Mouse (Mus musculus) kidney, postnatal 0 days (tissue): ENCODE measurements at regions not wholly inside any gene's neighbourhood (a gene's known extent, or its start where the extent isn't known, plus 50 kb on each side); places are given as distances from the start of the nearest gene placed in this dataset.

Experiments used
- ATAC-seq: fragments of 200-750 bp; cut with Nextera tagmentation; replicated peaks from 2 replicates; pipeline ENCODE4 v1.8.0; 2017; ENCODE audit warnings: low read depth, moderate number of reproducible peaks, moderate TSS enrichment, moderate library complexity; ENCODE audit not compliant: low FRiP score
- DNase-seq: peaks from one replicate; pipeline ENCODE4 v3.0.0-alpha.2; 2016; ENCODE audit warnings: low spot score
- H3K27ac ChIP-seq: fragments of 300-500 bp; sonication (generic); 2 replicates; pipeline ENCODE4 v1.5.1; 2014; ENCODE audit warnings: mild to moderate bottlenecking
- H3K27me3 ChIP-seq: fragments of 300-500 bp; sonication (generic); 2 replicates; pipeline ENCODE4 v1.6.1; 2014; ENCODE audit warnings: low read length, mixed read lengths; ENCODE audit not compliant: insufficient read depth
- H3K36me3 ChIP-seq: fragments of 300-500 bp; sonication (generic); 2 replicates; pipeline ENCODE4 v1.6.1; 2014; ENCODE audit warnings: low read length, mixed read lengths; ENCODE audit not compliant: insufficient read depth
- H3K4me1 ChIP-seq: fragments of 300-500 bp; sonication (generic); replicated peaks from 2 replicates; pipeline ENCODE4 v1.6.1; 2014; ENCODE audit warnings: antibody characterized with exemption, low read length, mixed read lengths; ENCODE audit not compliant: insufficient read depth
- H3K4me2 ChIP-seq: fragments of 300-500 bp; sonication (generic); 2 replicates; pipeline ENCODE4 v1.6.1; 2014; ENCODE audit warnings: mild to moderate bottlenecking, low read length, moderate library complexity, mixed read lengths
- H3K4me3 ChIP-seq: fragments of 300-500 bp; sonication (generic); replicated peaks from 2 replicates; pipeline ENCODE4 v1.5.1; 2014; ENCODE audit warnings: low read depth, low read length
- H3K9ac ChIP-seq: fragments of 300-500 bp; sonication (generic); 2 replicates; pipeline ENCODE4 v1.6.1; 2014; ENCODE audit warnings: low read depth, low read length
- H3K9me3 ChIP-seq: fragments of 300-500 bp; sonication (generic); replicated peaks from 2 replicates; pipeline ENCODE4 v1.6.1; 2016; ENCODE audit warnings: low read length, inconsistent platforms, mixed read lengths
- CTCF ChIP-seq: IDR thresholded peaks from 2 replicates; pipeline ENCODE4 v1.5.1; 2016; ENCODE audit warnings: antibody characterized with exemption, low read depth, mild to moderate bottlenecking, moderate library complexity
- WGBS: fragments of 180-500 bp; shearing (Covaris S2); extraction: QIAGEN DNeasy Blood & Tissue Kit; methylation state at CpG from one replicate; pipeline ENCODE4 v1.1.7; 2014; 5-methylcytosine and 5-hydroxymethylcytosine counted together

- Histone ChIP-seq H3K9me3 (no peaks in the 10 kb centered on the region), H3K4me3 (peak overlapping the region; percentile 24), H3K9ac (no peak overlapping the region), H3K4me1 (0 out of 2 replicates have a peak, but pooled peaks cover 5% of the 10 kb centered on the region), H3K27me3 (no peaks in the 10 kb centered on the region), H3K36me3 (no peaks in the 10 kb centered on the region), H3K4me2 (peak overlapping the region; percentile 76), H3K27ac (peak overlapping the region; percentile 58)
- WGBS, result 15% methylated on average over 10 of the region's 10 CpGs
- 0 out of 2 replicates have a peak, but pooled peaks have one; percentile 26 for ATAC-seq
- no peak for TF ChIP-seq CTCF
- DNase-seq, result peak; percentile 62
These were observed 179.6 kb upstream of the Lrig3 start for GRCm38 (mm10) chr10:125786197-125786879.

DNA sequence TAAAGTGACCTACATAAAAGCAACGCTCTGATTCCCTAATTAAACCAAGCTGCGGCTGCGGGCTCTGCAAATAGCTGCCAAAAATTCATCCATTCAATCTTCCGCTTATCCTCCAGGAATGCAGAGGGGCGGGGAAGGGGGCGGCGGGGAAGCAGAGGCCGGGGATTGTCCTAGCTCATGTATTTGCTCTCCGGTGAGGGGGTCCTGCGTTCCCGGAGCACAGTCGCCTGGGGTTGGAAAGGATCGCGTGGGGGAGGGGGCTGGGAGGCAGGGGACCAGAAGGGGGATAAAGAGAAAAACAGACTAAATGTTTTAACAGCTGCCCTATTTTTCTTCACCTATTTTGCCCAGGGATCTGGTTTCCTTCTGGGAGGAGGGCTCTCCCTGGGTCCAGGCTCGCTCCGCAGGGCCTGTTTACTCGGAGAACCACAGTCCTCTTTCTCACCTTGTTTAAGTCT lies 179.1 kb upstream of the Lrig3 start:
- TF ChIP-seq CTCF, result no peak
- no peaks in the 10 kb centered on the region for H3K27me3 ChIP-seq
- ATAC-seq (0 out of 2 replicates have a peak, but pooled peaks have one; percentile 60), DNase-seq (peak; percentile 85)
- H3K36me3 ChIP-seq, result no peaks in the 10 kb centered on the region
- H3K4me3 ChIP-seq, result peak overlapping the region; percentile 24
- peak overlapping the region; percentile 76 for H3K4me2 ChIP-seq
- H3K9me3 ChIP-seq, result no peaks in the 10 kb centered on the region
- H3K9ac ChIP-seq, result peak overlapping the region; percentile 42; the same call in 1 of the 2 replicates
- H3K4me1 ChIP-seq, result 0 out of 2 replicates have a peak, but pooled peaks cover 5% of the 10 kb centered on the region
- 1% methylated on average over 17 of the region's 17 CpGs for WGBS
- H3K27ac ChIP-seq, result peak overlapping the region; percentile 68

- no peaks in the 10 kb centered on the region for H3K9me3 ChIP-seq
- peak overlapping the region; percentile 76 for H3K4me2 ChIP-seq
- H3K4me1 ChIP-seq, result 0 out of 2 replicates have a peak, but pooled peaks cover 5% of the 10 kb centered on the region
- TF ChIP-seq CTCF, result no peak
- H3K9ac ChIP-seq, result peak overlapping the region; percentile 42; the same call in 1 of the 2 replicates
- WGBS, result 24% methylated on average over 19 of the region's 19 CpGs
- peak; percentile 48 for DNase-seq
- no peaks in the 10 kb centered on the region for H3K27me3 ChIP-seq
- H3K4me3 ChIP-seq, result peak overlapping the region; percentile 24
- ATAC-seq, result no peak
- no peaks in the 10 kb centered on the region for H3K36me3 ChIP-seq
- H3K27ac ChIP-seq, result peak overlapping the region; percentile 68
These were observed 178.4 kb upstream of the Lrig3 start for GRCm38 (mm10) chr10:125787441-125788060.

DNA sequence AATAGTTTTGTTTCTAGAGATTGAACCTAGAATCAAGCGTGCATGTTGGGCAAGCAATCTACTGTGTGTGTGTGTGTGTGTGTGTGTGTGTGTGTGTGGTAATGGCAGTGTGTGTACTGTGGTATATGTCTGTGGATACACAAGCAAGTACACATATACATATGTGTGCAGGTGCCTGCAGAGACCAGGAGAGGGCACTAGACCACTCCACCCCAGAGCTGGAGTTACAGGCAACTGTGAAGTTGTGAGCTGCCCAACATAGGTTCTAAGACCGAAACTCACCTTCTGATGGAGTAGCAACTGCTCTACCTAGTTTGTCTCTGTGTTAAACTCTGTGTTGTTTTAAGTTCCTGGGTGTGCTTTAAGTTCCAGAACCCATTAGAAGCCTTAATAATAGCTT lies 177.7 kb upstream of the Lrig3 start:
- Histone ChIP-seq H3K27ac (no peak overlapping the region), H3K27me3 (no peaks in the 10 kb centered on the region), H3K4me2 (no peak overlapping the region), H3K36me3 (no peaks in the 10 kb centered on the region), H3K9ac (no peak overlapping the region), H3K4me1 (0 out of 2 replicates have a peak, but pooled peaks cover 5% of the 10 kb centered on the region), H3K9me3 (no peaks in the 10 kb centered on the region), H3K4me3 (no peak overlapping the region)
- ATAC-seq (no peak), DNase-seq (peak; percentile 19)
- TF ChIP-seq CTCF, result peak; percentile 56
- 100% methylated on average over 2 of the region's 2 CpGs for WGBS

DNA sequence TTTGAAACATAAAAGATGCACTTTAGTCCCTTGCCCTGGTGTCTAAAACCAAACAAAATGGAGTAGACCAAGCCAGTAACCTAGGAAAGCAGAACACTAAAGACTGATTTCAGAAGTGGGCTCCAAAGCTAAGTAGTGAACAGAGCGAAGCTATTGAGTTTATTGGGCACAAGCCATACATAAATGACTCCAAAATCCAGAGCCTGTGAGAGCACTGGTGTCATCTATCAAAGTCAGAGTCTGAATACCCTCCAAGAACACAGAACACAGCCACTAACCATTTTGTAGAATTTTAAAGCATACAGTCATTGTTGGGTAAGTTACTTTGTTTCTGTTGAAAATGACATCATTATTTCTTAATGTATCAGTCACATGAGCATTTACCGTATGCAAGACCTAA lies 175.0 kb upstream of the Lrig3 start:
- H3K9ac ChIP-seq, result no peak overlapping the region
- no peak for ATAC-seq
- H3K4me2 ChIP-seq, result no peak overlapping the region
- no peaks in the 10 kb centered on the region for H3K9me3 ChIP-seq
- H3K4me1 ChIP-seq, result no peaks in the 10 kb centered on the region
- 85% methylated on average over 2 of the region's 2 CpGs for WGBS
- DNase-seq, result no peak
- H3K27me3 ChIP-seq, result no peaks in the 10 kb centered on the region
- H3K4me3 ChIP-seq, result no peak overlapping the region
- H3K36me3 ChIP-seq, result no peaks in the 10 kb centered on the region
- H3K27ac ChIP-seq, result no peak overlapping the region
- no peak for TF ChIP-seq CTCF

DNA sequence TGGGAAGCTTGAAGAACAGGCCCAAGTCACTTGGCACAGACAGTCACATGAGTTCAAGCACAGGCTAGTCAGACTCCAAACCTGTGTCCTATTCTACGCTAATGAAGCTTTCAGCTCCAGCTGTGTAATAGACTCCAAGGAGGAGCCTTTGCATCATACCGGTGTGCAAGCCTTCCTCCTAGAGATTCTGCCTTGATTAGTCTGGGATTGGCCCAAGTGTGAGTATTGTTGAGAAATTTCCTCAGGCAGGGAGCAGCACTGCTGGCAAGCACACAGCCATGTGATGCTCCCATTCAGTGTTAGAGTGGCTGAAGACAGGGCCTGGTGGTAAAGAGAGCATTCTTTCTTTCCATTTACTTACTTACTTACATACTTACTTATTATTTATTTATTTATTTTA lies 171.5 kb upstream of the Lrig3 start:
- Histone ChIP-seq H3K27me3 (no peaks in the 10 kb centered on the region), H3K9ac (no peak overlapping the region), H3K4me2 (no peak overlapping the region), H3K9me3 (no peaks in the 10 kb centered on the region), H3K4me3 (no peak overlapping the region), H3K27ac (no peak overlapping the region), H3K4me1 (no peaks in the 10 kb centered on the region), H3K36me3 (no peaks in the 10 kb centered on the region)
- DNase-seq (no peak), ATAC-seq (no peak)
- 97% methylated on average over 2 of the region's 2 CpGs for WGBS
- no peak for TF ChIP-seq CTCF
